Mouse (Mus musculus) Patski (cell line): ENCODE data around the gene 2510002D24Rik. TPM values are rescaled to one million over a fixed set of nuclear protein-coding genes. Genes with fewer than 3 reads are reported as not detected.

ENCODE experiments used
- ATAC-seq: fragments of 100-300 bp; one replicate; pipeline ENCODE4 v1.8.0; 2021
- CTCF ChIA-PET: fragments of 350-600 bp; sonication (Branson Sonifier 250); formaldehyde crosslinking; loops from one replicate; lab custom pipeline; 2022; ENCODE audit warnings: inconsistent platforms; lab: Charles Lee
- POLR2A ChIA-PET: fragments of 350-600 bp; sonication (Branson Sonifier 250); formaldehyde crosslinking; loops from one replicate; lab custom pipeline; 2022; ENCODE audit warnings: antibody characterized with exemption, inconsistent platforms; lab: Charles Lee
- DNase-seq: peaks from one replicate; pipeline ENCODE4 v3.0.0-alpha.2; 2011; ENCODE audit warnings: low read depth, low spot score
- H3K27me3 ChIP-seq: fragments of 371-371 bp; one replicate; pipeline ENCODE4 v1.5.1; 2021
- CTCF ChIP-seq: fragments of 100-300 bp; IDR thresholded peaks from one replicate; pipeline ENCODE4 v1.5.1; 2021
- in situ Hi-C: fragments of 300-500 bp; cut with MboI; formaldehyde crosslinking; loops from 3 replicates; pipeline ENCODE4 v1.11.1; 2018; ENCODE audit warnings: low pct_unique_long_range_greater_than_20kb, mixed read lengths
- polyA plus RNA-seq: library from polyadenylated mRNA; unstranded; gene quantifications from one replicate; pipeline ENCODE4 v1.2.3, GENCODE M21; 2021

The 2510002D24Rik gene
- polyA plus RNA-seq, 1 experiment from 2014 or later, result 17.6 TPM

DNA sequence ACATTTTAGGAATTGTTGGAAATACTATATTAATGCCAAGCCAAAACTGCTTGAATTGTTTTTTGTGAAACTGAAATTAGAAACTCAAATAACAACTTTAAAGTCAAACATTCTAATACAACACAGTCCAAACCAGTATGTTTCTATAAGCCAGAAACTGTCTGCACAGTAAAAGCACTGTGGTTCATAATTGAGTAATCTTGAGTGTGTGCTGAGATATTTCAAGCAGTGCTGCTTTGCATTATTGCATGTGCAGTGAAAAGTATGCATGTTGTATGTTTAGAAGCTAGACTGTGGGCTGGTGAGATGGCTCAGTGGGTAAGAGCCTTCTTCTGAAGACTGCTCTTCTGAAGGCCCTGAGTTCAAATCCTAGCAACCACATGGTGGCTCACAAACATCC, 47.7 kb downstream of the 2510002D24Rik start:
- ATAC-seq (no peak), DNase-seq (no peak)
- ChIA-PET CTCF (no interaction called here), POLR2A (interaction anchor here (0.7 kb wide), 1 partner anchor 1732 kb away, joined by 3 read pairs; no protein-coding TSS in a partner anchor)
- no peak for TF ChIP-seq CTCF
- no peaks in the 10 kb centered on the region for H3K27me3 ChIP-seq
- in situ Hi-C loops, result no loop called here

Other genes starting within 250 kb of the 2510002D24Rik start
- gene Tbx1, start 245.9 kb upstream of the 2510002D24Rik start, polyA plus RNA-seq, result 0.13 TPM
- 0.91 TPM for gene Gp1bb, start 214.2 kb upstream of the 2510002D24Rik start, polyA plus RNA-seq
- 6.1 TPM for gene Gm49601, start 210.2 kb upstream of the 2510002D24Rik start, polyA plus RNA-seq
- gene Sept5, start 206.6 kb upstream of the 2510002D24Rik start, polyA plus RNA-seq, result 28.2 TPM
- gene Cldn5, start 59.7 kb upstream of the 2510002D24Rik start, polyA plus RNA-seq, result not detected
- 73.0 TPM for gene Ufd1, start 24.8 kb upstream of the 2510002D24Rik start, polyA plus RNA-seq
- 20.0 TPM for gene Cdc45, start 24.6 kb upstream of the 2510002D24Rik start, polyA plus RNA-seq
- gene Gm28539, start within 50 bp of the 2510002D24Rik start, polyA plus RNA-seq, result 10.8 TPM
- gene Mrpl40, start 40.3 kb downstream of the 2510002D24Rik start, polyA plus RNA-seq, result 80.1 TPM
- gene Hira, start 40.5 kb downstream of the 2510002D24Rik start, polyA plus RNA-seq, result 53.8 TPM